Mouse (Mus musculus): ENCODE data around the gene Irf2bp1. TPM values are rescaled to one million over a fixed set of nuclear protein-coding genes. Genes with fewer than 3 reads are reported as not detected.

Gene Irf2bp1
- total RNA-seq, 2 experiments from 2014 or later, result 55.7 to 57.8 TPM

DNA sequence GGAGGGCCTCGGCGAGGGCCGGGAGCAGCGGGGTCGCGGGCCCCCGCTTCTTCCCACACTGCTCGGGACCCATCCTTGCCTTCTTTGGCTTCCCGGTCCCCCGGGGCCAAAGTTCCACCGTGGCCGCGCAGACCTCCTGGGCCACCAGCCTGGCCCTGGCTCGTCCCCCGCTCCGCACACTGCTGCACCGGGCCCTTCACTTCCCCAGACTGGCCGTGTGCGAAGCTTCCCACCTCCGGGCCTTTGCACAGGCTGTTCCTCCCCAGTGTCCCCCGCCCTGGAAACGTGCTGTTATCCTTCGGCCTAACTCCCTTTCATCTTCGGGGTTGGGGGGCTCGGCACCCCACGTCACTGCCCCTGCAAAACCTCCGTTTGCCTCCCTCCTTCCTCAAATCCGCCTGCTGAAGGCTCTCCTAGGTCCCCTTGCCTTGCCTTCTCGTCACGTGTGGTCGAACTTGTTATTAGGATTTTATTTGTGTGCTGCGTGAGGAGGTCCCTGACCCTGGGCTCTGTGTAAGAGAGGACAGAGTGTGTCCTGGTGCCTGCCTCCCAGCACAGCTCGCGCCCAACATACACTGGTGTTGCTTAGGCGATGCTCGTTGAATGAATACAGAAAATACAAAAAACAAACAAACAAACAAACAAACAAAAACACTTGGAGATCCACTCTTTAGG is 20.9 kb downstream of the Irf2bp1 start:
- DNase-seq (ENCODE audit: low spot score in 2 of 2), result no peak

DNA sequence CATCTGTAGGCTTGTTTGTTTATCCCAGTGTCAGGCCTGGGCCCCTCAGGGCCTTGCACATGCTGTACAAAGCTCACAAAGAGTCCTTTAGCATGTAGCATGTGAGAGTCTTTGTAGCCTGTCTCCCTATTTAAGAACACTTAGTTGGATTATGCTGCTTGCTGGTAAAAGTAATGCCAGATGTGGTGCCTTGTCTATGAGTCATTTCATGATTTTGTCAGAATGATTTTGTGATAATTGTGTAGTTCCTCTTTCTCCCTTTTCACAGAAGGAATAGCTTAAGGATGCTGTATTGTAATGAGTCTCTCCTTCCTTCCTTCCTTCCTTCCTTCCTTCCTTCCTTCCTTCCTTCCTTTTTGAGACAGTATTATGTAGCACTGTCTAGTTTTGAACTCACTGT is 24.2 kb downstream of the Irf2bp1 start:
- DNase-seq (ENCODE audit: low spot score in 2 of 2), result no peak

DNA sequence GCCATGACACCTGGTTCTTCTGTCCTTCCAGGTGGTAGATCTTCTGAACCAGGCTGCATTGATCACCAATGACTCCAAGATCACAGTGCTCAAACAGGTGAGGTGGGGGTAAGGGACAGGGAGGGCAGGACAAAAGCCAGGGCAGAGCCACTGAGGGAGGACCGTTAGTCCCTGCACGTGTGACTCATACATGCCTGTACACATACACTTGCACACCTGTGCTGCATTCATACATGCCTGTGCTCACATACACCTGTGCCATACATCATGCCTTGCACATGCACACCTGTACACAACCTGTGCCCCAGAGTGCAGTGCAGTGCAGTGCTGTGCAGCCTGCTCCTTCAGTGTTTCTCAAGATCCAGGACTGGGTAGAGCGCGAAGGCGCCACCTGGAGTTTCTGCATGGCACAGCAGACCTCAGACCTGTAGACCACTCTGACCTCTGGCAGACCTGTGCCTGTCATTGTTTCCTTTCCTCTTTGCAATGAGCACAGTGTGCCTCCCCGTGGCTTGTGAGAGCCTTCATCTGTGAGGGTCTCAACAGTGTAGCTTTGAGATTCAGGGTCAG is 25.3 kb downstream of the Irf2bp1 start:
- peak in 1 of 2 experiments; percentile 48 for DNase-seq (ENCODE audit: low spot score in 2 of 2)

DNA sequence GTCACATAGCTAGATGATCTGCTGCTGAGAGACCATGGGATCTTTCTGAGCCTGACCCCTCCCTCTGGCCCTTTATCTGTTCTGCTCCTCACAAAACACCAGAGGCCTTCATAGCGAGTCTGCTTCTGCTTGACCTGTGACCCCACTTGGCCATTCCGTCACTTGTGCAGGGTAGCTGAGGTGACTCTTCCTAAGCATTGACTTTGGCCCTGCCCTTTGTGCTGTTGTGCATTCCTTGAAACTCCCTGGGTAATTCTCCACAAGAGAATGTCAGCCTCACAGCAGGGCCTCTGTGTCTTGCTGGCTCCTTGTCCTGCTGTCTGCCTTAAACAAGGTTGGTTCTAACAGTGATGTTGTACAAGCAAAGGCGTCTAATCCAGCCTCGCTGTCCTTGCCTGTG is 27.8 kb downstream of the Irf2bp1 start:
- no peak for DNase-seq (ENCODE audit: low spot score in 2 of 2)

GRCm38 (mm10) chr7:19044616-19045015 is 40.8 kb downstream of the Irf2bp1 start:
- no peak for DNase-seq (ENCODE audit: low spot score in 2 of 2)

DNA sequence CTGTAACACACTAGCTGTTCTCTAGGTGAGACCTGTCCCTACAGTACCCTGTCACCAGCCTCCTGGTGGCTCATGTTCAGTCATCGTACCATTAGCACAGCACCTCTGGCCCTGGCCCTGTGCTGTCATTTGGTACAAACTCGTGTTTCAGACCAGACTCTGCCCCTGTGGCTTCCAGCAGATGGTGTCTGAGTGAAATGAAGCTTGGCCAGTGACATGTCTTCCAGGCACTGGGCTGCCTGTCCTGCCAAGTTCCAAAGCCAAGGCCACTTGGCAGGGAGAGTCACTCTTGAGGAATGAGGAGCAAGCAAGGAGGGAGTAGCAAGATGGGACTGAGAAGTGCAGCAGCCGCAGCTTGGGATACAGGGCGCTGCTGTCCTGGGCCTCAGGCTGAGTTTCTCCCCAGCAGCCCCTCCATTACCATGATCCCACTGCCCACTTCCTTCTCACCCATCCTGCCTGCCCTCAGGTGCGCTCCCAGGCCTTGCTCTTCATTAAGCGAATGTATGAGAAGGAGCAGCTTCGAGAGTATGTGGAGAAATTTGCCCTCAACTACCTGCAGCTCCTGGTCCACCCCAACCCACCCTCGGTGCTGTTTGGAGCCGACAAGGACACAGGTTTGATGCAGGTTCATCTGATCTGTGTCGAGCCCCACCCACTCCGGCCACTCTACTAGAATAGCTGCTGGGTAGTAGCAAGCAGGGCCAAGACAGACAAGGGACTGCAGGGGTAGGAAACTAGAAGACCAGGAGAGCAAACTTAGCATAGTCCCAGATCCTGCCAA is 42.6 kb downstream of the Irf2bp1 start:
- no peak for DNase-seq (ENCODE audit: low spot score in 2 of 2)

DNA sequence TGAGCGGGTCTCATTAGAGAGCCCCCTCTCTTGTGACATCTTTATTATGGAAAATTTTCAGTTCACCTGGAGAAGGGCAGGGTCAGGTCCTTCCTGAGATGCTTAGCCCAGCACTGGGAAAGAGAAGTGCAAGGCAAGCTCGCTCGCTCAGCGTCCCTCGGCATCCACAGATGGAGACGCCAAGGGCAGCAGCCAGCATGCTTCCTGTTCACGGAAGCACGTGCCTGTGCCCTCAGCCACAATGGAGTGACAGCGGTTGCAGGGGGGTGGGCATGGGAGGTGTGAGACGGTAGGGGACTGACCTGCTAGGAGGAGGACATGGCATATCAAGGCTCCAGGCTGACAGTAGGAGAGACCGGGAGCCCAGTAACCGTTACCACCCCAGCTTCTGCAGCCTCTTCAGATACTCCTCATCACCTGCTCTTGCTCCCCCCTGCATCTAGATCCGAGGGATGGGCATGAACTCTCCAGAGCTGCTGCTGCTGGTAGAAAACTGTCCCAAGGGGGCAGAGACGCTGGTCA is 44.2 kb downstream of the Irf2bp1 start:
- no peak for DNase-seq (ENCODE audit: low spot score in 2 of 2)

GRCm38 (mm10) chr7:19049252-19049651 is 45.4 kb downstream of the Irf2bp1 start:
- no peak for DNase-seq (ENCODE audit: low spot score in 2 of 2)

DNA sequence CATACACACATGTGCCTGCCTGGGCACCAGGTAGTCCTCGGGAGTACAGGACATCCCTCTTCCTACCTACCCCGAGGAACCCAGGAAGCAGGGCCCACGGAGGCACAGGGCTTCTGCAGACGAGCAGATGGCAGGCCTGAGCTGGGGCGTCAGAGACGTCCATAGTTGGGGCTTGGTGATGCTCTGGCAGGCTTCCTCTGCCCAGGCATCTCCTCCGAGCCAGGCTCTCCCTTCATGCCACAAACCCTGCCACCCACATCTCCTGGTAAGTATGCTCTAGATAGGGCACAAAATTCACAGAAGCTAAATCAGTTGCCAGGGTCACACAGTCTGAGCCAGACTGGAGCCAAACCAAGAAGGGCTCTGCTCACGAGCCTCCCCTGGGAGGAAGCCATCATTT is 46.3 kb downstream of the Irf2bp1 start:
- DNase-seq (ENCODE audit: low spot score in 2 of 2), result peak; percentile 36 to 70

DNA sequence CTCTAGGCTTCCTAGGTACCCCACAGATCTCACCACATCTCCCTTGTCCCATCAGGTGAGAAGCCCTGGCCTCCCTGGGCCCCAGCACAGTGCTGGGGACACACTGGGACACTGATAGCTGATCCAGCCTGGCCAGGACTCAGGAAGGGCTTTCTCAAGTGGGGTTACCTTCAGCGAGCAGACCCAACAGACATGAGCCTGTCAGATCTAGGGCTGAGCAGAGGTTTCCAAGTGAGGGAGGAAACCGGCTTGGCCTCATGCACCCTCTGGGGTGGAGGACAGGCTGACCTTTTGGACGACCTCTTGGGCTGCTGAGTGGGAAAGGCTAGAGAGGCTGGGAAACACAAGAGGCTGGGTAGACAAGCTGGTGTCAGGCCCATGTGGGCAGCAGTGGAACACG is 47.3 kb downstream of the Irf2bp1 start:
- DNase-seq (ENCODE audit: low spot score in 2 of 2), result no peak

- peak; percentile 60 to 73 for DNase-seq (ENCODE audit: low spot score in 2 of 2)
Observed at GRCm38 (mm10) chr7:19052345-19053135, 48.7 kb downstream of the Irf2bp1 start.

GRCm38 (mm10) chr7:19053136-19053532 is 49.3 kb downstream of the Irf2bp1 start:
- no peak for DNase-seq (ENCODE audit: low spot score in 2 of 2)

GRCm38 (mm10) chr7:19054047-19054776 is 50.4 kb downstream of the Irf2bp1 start, which contains the start of gene Rsph6a:
Rsph6a (plus strand) TSS chr7:19054690.
- peak in 1 of 2 experiments; percentile 39 for DNase-seq (ENCODE audit: low spot score in 2 of 2)

- DNase-seq (ENCODE audit: low spot score in 2 of 2), result no peak
Observed at GRCm38 (mm10) chr7:19054777-19055076, 50.9 kb downstream of the Irf2bp1 start.

GRCm38 (mm10) chr7:19055108-19055507 is 51.3 kb downstream of the Irf2bp1 start:
- no peak for DNase-seq (ENCODE audit: low spot score in 2 of 2)

Other genes starting within 250 kb of the Irf2bp1 start
- gene Psg19, start 205.5 kb upstream of the Irf2bp1 start, total RNA-seq (2021), result not detected
- not detected for gene Psg17, start 182.4 kb upstream of the Irf2bp1 start, total RNA-seq (2021)
- 1 to 10 TPM; 2.3 to 3.0 TPM for gene Mill2, start 164.1 kb upstream of the Irf2bp1 start, total RNA-seq (2021)
- gene Pglyrp1, start 132.7 kb upstream of the Irf2bp1 start, total RNA-seq (2021), result 10 to 100 TPM in 1 of 2 experiments, 1 to 10 TPM in 1; 9.5 to 19.9 TPM
- gene Ccdc61, start 93.6 kb upstream of the Irf2bp1 start, total RNA-seq (2021), result 10 to 100 TPM; 10.5 to 12.6 TPM
- gene Nova2, start 78.2 kb upstream of the Irf2bp1 start, total RNA-seq (2021), result 10 to 100 TPM; 69.9 to 70.1 TPM
- under 1 TPM; 0.40 to 0.49 TPM for gene Nanos2, start 16.6 kb upstream of the Irf2bp1 start, total RNA-seq (2021)
- 10 to 100 TPM; 53.8 to 59.5 TPM for gene Mypop, start 12.8 kb upstream of the Irf2bp1 start, total RNA-seq (2021)
- gene Foxa3, start 19.5 kb downstream of the Irf2bp1 start, total RNA-seq (2021), result not detected
- gene Sympk, start 20.3 kb downstream of the Irf2bp1 start, total RNA-seq (2021), result 100 to 1,000 TPM; 116 to 123 TPM
- gene Rsph6a, start 50.6 kb downstream of the Irf2bp1 start, total RNA-seq (2021), result under 1 TPM in 1 of 2 experiments, not detected in 1; 0.35 TPM
- gene Dmwd, start 72.2 kb downstream of the Irf2bp1 start, total RNA-seq (2021), result 100 to 1,000 TPM; 143 TPM
- 10 to 100 TPM; 26.6 to 32.0 TPM for gene Dmpk, start 79.8 kb downstream of the Irf2bp1 start, total RNA-seq (2021)
- gene Six5, start 90.5 kb downstream of the Irf2bp1 start, total RNA-seq (2021), result 1 to 10 TPM; 2.3 to 3.0 TPM
- under 1 TPM; 0.16 to 0.40 TPM for gene Gm4969, start 114.3 kb downstream of the Irf2bp1 start, total RNA-seq (2021)
- 10 to 100 TPM; 13.6 to 15.6 TPM for gene Fbxo46, start 115.8 kb downstream of the Irf2bp1 start, total RNA-seq (2021)
- gene Qpctl, start 145.2 kb downstream of the Irf2bp1 start, total RNA-seq (2021), result 10 to 100 TPM; 15.0 to 17.0 TPM
- gene Snrpd2, start 145.7 kb downstream of the Irf2bp1 start, total RNA-seq (2021), result 10 to 100 TPM; 73.9 to 78.5 TPM
- 1 to 10 TPM; 1.4 to 1.8 TPM for gene Gipr, start 162.1 kb downstream of the Irf2bp1 start, total RNA-seq (2021)
- 100 to 1,000 TPM; 141 to 147 TPM for gene Eml2, start 172.4 kb downstream of the Irf2bp1 start, total RNA-seq (2021)
- gene Gpr4, start 208.5 kb downstream of the Irf2bp1 start, total RNA-seq (2021), result 1 to 10 TPM; 2.5 to 3.6 TPM
- 10 to 100 TPM; 47.3 to 47.6 TPM for gene Opa3, start 224.3 kb downstream of the Irf2bp1 start, total RNA-seq (2021)

Data from left cerebral cortex, adult 18-20 months (tissue).